Mouse (Mus musculus) spleen, adult 2 months (tissue): ENCODE measurements around the gene Sardh.

ENCODE experiments used
- CTCF ChIP-seq: fragments of 200-500 bp; IDR thresholded peaks from 2 replicates; pipeline ENCODE4 v1.5.1; 2011; ENCODE audit warnings: mild to moderate bottlenecking, inconsistent platforms; ENCODE audit not compliant: insufficient read depth, insufficient read length, insufficient replicate concordance; ENCODE audit errors: extremely low read depth
- POLR2A ChIP-seq: fragments of 200-500 bp; IDR thresholded peaks from 2 replicates; pipeline ENCODE4 v1.6.1; 2011; ENCODE audit warnings: low read depth, low read length, inconsistent platforms

DNA sequence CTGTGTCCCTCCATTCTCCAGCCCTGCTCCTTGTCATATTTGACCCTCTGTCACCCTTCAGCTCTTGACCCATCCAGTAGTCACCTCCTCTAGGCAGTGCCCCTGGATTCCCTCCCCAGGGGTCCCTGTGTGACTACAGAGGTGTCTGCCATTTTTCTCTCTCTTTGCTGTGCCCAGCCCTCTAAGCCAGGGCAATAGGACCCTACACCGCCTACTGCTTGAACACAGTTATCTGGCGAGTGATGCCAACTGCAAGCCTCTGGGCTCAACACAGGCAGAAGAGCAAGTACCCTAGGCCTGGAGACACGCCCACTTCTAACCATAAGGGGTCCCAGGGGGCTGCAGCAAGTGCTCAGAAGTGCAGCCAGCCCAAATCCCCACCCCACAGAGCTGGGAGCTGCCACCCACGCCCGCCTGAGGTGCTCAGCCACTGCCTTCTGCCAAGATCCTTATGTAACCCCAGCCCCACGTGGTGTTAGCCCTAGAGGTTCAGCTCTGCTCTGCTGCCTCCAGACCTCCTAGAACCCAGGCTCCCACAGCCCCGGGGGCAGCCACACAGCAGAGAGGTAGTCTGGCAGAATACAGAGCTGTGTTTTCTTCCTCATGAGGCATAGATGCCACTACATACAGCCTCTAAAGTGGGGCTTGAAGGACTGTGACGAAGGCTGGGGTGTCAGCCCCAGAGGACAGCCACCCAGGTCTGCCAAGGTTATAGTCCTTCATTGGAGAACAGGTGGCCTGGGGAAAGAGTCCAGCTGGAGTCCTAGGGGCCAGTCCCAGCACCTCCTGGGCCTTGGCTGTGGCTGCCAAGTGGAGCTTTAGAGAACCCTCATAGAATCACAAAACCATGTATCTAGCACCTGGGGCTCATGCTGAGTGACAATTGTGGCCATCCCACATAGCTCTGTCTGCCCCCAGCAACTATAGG is 35.9 kb downstream of the Sardh start:
- TF ChIP-seq CTCF = no peak
- no peak for TF ChIP-seq POLR2A
